Mouse (Mus musculus) kidney, embryonic 15.5 days (tissue): ENCODE measurements around the gene Stk4. TPM values are rescaled to one million over a fixed set of nuclear protein-coding genes. Genes with fewer than 3 reads are reported as not detected.

Source experiments
- ATAC-seq: fragments of 200-750 bp; cut with Nextera tagmentation; replicated peaks from 2 replicates; pipeline ENCODE4 v1.8.0; 2017; ENCODE audit warnings: moderate TSS enrichment; ENCODE audit not compliant: low FRiP score
- H3K27ac ChIP-seq: fragments of 300-500 bp; sonication (generic); 2 replicates; pipeline ENCODE4 v1.5.1; 2015; ENCODE audit warnings: mild to moderate bottlenecking, inconsistent platforms
- H3K27me3 ChIP-seq: fragments of 300-500 bp; sonication (generic); 2 replicates; pipeline ENCODE4 v1.6.1; 2015; ENCODE audit warnings: inconsistent platforms
- H3K36me3 ChIP-seq: fragments of 300-500 bp; sonication (generic); 2 replicates; pipeline ENCODE4 v1.6.1; 2015; ENCODE audit warnings: inconsistent platforms
- H3K4me1 ChIP-seq: fragments of 300-500 bp; sonication (generic); 2 replicates; pipeline ENCODE4 v1.6.1; 2015; ENCODE audit warnings: inconsistent platforms
- H3K4me2 ChIP-seq: fragments of 300-500 bp; sonication (generic); 2 replicates; pipeline ENCODE4 v1.6.1; 2015; ENCODE audit warnings: moderate library complexity, mild to moderate bottlenecking, inconsistent platforms
- H3K4me3 ChIP-seq: fragments of 300-500 bp; sonication (generic); replicated peaks from 2 replicates; pipeline ENCODE4 v1.5.1; 2015; ENCODE audit warnings: mild to moderate bottlenecking, inconsistent platforms
- H3K9ac ChIP-seq: fragments of 300-500 bp; sonication (generic); 2 replicates; pipeline ENCODE4 v1.6.1; 2015; ENCODE audit warnings: mild to moderate bottlenecking, inconsistent platforms
- H3K9me3 ChIP-seq: fragments of 300-500 bp; sonication (generic); replicated peaks from 2 replicates; pipeline ENCODE4 v1.6.1; 2016; ENCODE audit warnings: inconsistent platforms
- WGBS: fragments of 180-500 bp; shearing (Covaris S2); methylation state at CpG from one replicate; pipeline ENCODE4 v1.1.7; 2015; ENCODE audit warnings: mixed read lengths; 5-methylcytosine and 5-hydroxymethylcytosine counted together
- polyA plus RNA-seq: library from polyadenylated mRNA; unstranded; fragments of >200 nt; fragmentation: Nextera tagmentation; extraction: Ambion mirVana; gene quantifications from 2 replicates; pipeline ENCODE4 v1.2.1, GENCODE M21; 2015

Gene Stk4
- polyA plus RNA-seq, 1 experiment from 2014 or later: 21.0 TPM

- 68% methylated on average over 4 of the region's 4 CpGs for whole genome bisulfite sequencing
- H3K9ac ChIP-seq: no peak overlapping the region
- no peak overlapping the region for H3K27ac ChIP-seq
- H3K9me3 ChIP-seq: no peaks in the 10 kb centered on the region
- H3K4me1 ChIP-seq: no peaks in the 10 kb centered on the region
- H3K4me2 ChIP-seq: no peak overlapping the region
- ATAC-seq: no peak
- H3K4me3 ChIP-seq: no peak overlapping the region
- H3K36me3 ChIP-seq: peaks cover 61% of the 10 kb centered on the region
- H3K27me3 ChIP-seq: no peaks in the 10 kb centered on the region
These were observed 38.4 kb downstream of the Stk4 start for GRCm38 (mm10) chr2:164108501-164108900.

- H3K9me3 ChIP-seq: no peaks in the 10 kb centered on the region
- H3K9ac ChIP-seq: no peak overlapping the region
- no peaks in the 10 kb centered on the region for H3K4me1 ChIP-seq
- H3K27me3 ChIP-seq: no peaks in the 10 kb centered on the region
- 0 out of 2 replicates have a peak overlapping the region, but pooled peaks have one; percentile 22 for H3K27ac ChIP-seq
- no peak overlapping the region for H3K4me2 ChIP-seq
- 75% methylated on average over 8 of the region's 8 CpGs for WGBS
- no peak for ATAC-seq
- H3K36me3 ChIP-seq: peaks cover 50% of the 10 kb centered on the region
- no peak overlapping the region for H3K4me3 ChIP-seq
These were observed 41.4 kb downstream of the Stk4 start for GRCm38 (mm10) chr2:164111546-164111945.

GRCm38 (mm10) chr2:164114051-164114450 lies 43.9 kb downstream of the Stk4 start:
- Histone ChIP-seq H3K36me3 (peaks cover 44% of the 10 kb centered on the region), H3K27ac (no peak overlapping the region), H3K9me3 (no peaks in the 10 kb centered on the region), H3K4me1 (no peaks in the 10 kb centered on the region), H3K4me2 (no peak overlapping the region), H3K9ac (no peak overlapping the region), H3K4me3 (no peak overlapping the region), H3K27me3 (no peaks in the 10 kb centered on the region)
- WGBS: 85% methylated on average over 6 of the region's 6 CpGs
- ATAC-seq: no peak

- 90% methylated on average over 10 of the region's 10 CpGs for WGBS
- H3K4me1 ChIP-seq: no peaks in the 10 kb centered on the region
- H3K27ac ChIP-seq: no peak overlapping the region
- H3K9ac ChIP-seq: no peak overlapping the region
- no peak overlapping the region for H3K4me2 ChIP-seq
- no peaks in the 10 kb centered on the region for H3K27me3 ChIP-seq
- ATAC-seq: no peak
- no peak overlapping the region for H3K4me3 ChIP-seq
- peaks cover 53% of the 10 kb centered on the region for H3K36me3 ChIP-seq
- no peaks in the 10 kb centered on the region for H3K9me3 ChIP-seq
These were observed 45.4 kb downstream of the Stk4 start for GRCm38 (mm10) chr2:164115531-164115930.

GRCm38 (mm10) chr2:164119503-164119902 lies 49.4 kb downstream of the Stk4 start:
- ATAC-seq: no peak
- 91% methylated on average over 6 of the region's 6 CpGs for WGBS

GRCm38 (mm10) chr2:164123169-164123766 lies 53.1 kb downstream of the Stk4 start:
- Histone ChIP-seq H3K9ac (no peak overlapping the region), H3K27ac (no peak overlapping the region), H3K9me3 (no peaks in the 10 kb centered on the region), H3K4me2 (no peak overlapping the region), H3K36me3 (peaks cover 34% of the 10 kb centered on the region), H3K4me3 (no peak overlapping the region), H3K4me1 (no peaks in the 10 kb centered on the region), H3K27me3 (no peaks in the 10 kb centered on the region)
- WGBS: 77% methylated on average over 5 of the region's 5 CpGs
- no peak for ATAC-seq

More at GRCm38 (mm10) chr2:164119503-164119902, 49.4 kb downstream of the Stk4 start:
- peaks cover 44% of the 10 kb centered on the region for H3K36me3 ChIP-seq
- no peaks in the 10 kb centered on the region for H3K27me3 ChIP-seq
- no peaks in the 10 kb centered on the region for H3K9me3 ChIP-seq
- H3K4me1 ChIP-seq: no peaks in the 10 kb centered on the region
- H3K4me2 ChIP-seq: no peak overlapping the region
- no peak overlapping the region for H3K4me3 ChIP-seq
- no peak overlapping the region for H3K27ac ChIP-seq
- H3K9ac ChIP-seq: no peak overlapping the region

- no peak overlapping the region for H3K27ac ChIP-seq
- H3K36me3 ChIP-seq: peaks cover 15% of the 10 kb centered on the region
- H3K4me2 ChIP-seq: no peak overlapping the region
- no peak overlapping the region for H3K9ac ChIP-seq
- H3K4me3 ChIP-seq: no peak overlapping the region
- 79% methylated on average over 13 of the region's 13 CpGs for WGBS
- ATAC-seq: no peak
- H3K9me3 ChIP-seq: no peaks in the 10 kb centered on the region
- no peaks in the 10 kb centered on the region for H3K4me1 ChIP-seq
- no peaks in the 10 kb centered on the region for H3K27me3 ChIP-seq
These were observed 56.4 kb downstream of the Stk4 start for GRCm38 (mm10) chr2:164126533-164126955.

GRCm38 (mm10) chr2:164127297-164127696 lies 57.2 kb downstream of the Stk4 start:
- Histone ChIP-seq H3K4me2 (no peak overlapping the region), H3K36me3 (peaks cover 11% of the 10 kb centered on the region), H3K27ac (no peak overlapping the region), H3K4me3 (no peak overlapping the region), H3K27me3 (no peaks in the 10 kb centered on the region), H3K9ac (no peak overlapping the region), H3K9me3 (no peaks in the 10 kb centered on the region), H3K4me1 (no peaks in the 10 kb centered on the region)
- WGBS: 90% methylated on average over 2 of the region's 2 CpGs
- ATAC-seq: no peak

- H3K4me3 ChIP-seq: no peak overlapping the region
- no peaks in the 10 kb centered on the region for H3K9me3 ChIP-seq
- H3K4me1 ChIP-seq: no peaks in the 10 kb centered on the region
- no peak overlapping the region for H3K27ac ChIP-seq
- H3K4me2 ChIP-seq: no peak overlapping the region
- H3K9ac ChIP-seq: no peak overlapping the region
- no peaks in the 10 kb centered on the region for H3K27me3 ChIP-seq
- WGBS: 81% methylated on average over 12 of the region's 12 CpGs
- ATAC-seq: no peak
- H3K36me3 ChIP-seq: peaks cover 5% of the 10 kb centered on the region; the same call in 1 of the 2 replicates
These were observed 58.7 kb downstream of the Stk4 start for GRCm38 (mm10) chr2:164128576-164129411.

- H3K9ac ChIP-seq: no peak overlapping the region
- H3K4me1 ChIP-seq: peaks cover 4% of the 10 kb centered on the region; the same call in 1 of the 2 replicates
- no peaks in the 10 kb centered on the region for H3K9me3 ChIP-seq
- no peak for ATAC-seq
- no peak overlapping the region for H3K27ac ChIP-seq
- H3K27me3 ChIP-seq: no peaks in the 10 kb centered on the region
- WGBS: 75% methylated on average over 1 of the region's 1 CpGs
- H3K4me2 ChIP-seq: no peak overlapping the region
- H3K36me3 ChIP-seq: peaks cover 5% of the 10 kb centered on the region; the same call in 1 of the 2 replicates
- no peak overlapping the region for H3K4me3 ChIP-seq
These were observed 61.5 kb downstream of the Stk4 start for GRCm38 (mm10) chr2:164131586-164131985.

GRCm38 (mm10) chr2:164134563-164134962 lies 64.4 kb downstream of the Stk4 start:
- Histone ChIP-seq H3K9ac (no peak overlapping the region), H3K4me2 (no peak overlapping the region), H3K36me3 (peaks cover 5% of the 10 kb centered on the region; the same call in 1 of the 2 replicates), H3K9me3 (no peaks in the 10 kb centered on the region), H3K27me3 (no peaks in the 10 kb centered on the region), H3K27ac (no peak overlapping the region), H3K4me1 (peaks cover 21% of the 10 kb centered on the region), H3K4me3 (no peak overlapping the region)
- 75% methylated on average over 6 of the region's 6 CpGs for WGBS
- ATAC-seq: no peak

GRCm38 (mm10) chr2:164135367-164135766 lies 65.2 kb downstream of the Stk4 start:
- WGBS: 53% methylated on average over 1 of the region's 1 CpGs
- Histone ChIP-seq H3K36me3 (peaks cover 6% of the 10 kb centered on the region; the same call in 1 of the 2 replicates), H3K27ac (no peak overlapping the region), H3K4me2 (no peak overlapping the region), H3K4me1 (peaks cover 21% of the 10 kb centered on the region), H3K9me3 (no peaks in the 10 kb centered on the region), H3K27me3 (no peaks in the 10 kb centered on the region), H3K4me3 (no peak overlapping the region), H3K9ac (no peak overlapping the region)
- no peak for ATAC-seq
